In genomic region chr11:6545857-6546192, GRCm38 (mm10) we compare ENCODE assay signal across 8 mouse cellular contexts. TPM values are rescaled to one million over a fixed set of nuclear protein-coding genes. Genes with fewer than 3 reads are reported as not detected.
DNase-seq lines count a peak whose midpoint lies in the region; ATAC-seq and TF ChIP-seq lines count a peak whose summit lies in the region.

No protein-coding gene starts in this region.

- no peaks in the 10 kb centered on the region for H3K27me3 ChIP-seq in heart, embryonic 16.5 days (ENCODE audit: control insufficient read depth, insufficient read depth, low read length)
- H3K27me3 ChIP-seq in G1E (ENCODE audit: insufficient read depth, low read length), result no peaks in the 10 kb centered on the region
- H3K27me3 ChIP-seq in hindbrain, embryonic 11.5 days (ENCODE audit: control insufficient read depth, insufficient read depth, low read length), result no peaks in the 10 kb centered on the region
- no peaks in the 10 kb centered on the region for H3K27me3 ChIP-seq in midbrain, embryonic 11.5 days (ENCODE audit: control insufficient read depth, insufficient read depth, low read length)

- ATAC-seq in heart, embryonic 16.5 days (replicated peaks; ENCODE audit: extremely low read depth, insufficient read depth, low FRiP score), result 0 out of 2 replicates have a peak, but pooled peaks have one; percentile 1
- no peak for ATAC-seq in G1E (ENCODE audit: extremely low read depth, insufficient number of reproducible peaks, low FRiP score, poor library complexity, severe bottlenecking)
- no peak; the same call in 1 of the 2 replicates for ATAC-seq in hindbrain, embryonic 11.5 days (ENCODE audit: low FRiP score)
- peak; percentile 18 for ATAC-seq in midbrain, embryonic 11.5 days (ENCODE audit: low FRiP score)
- no peak for ATAC-seq in frontal cortex, adult (ENCODE audit: low TSS enrichment)

- 28% methylated on average over 3 of the region's 3 CpGs for WGBS in heart, embryonic 16.5 days
- 28% methylated on average over 3 of the region's 3 CpGs for WGBS in hindbrain, embryonic 11.5 days
- WGBS in midbrain, embryonic 11.5 days, result 28% methylated on average over 3 of the region's 3 CpGs

- DNase-seq in heart, postnatal 14 days, result no peak
- no peak for DNase-seq in G1E (ENCODE audit: low spot score)
- DNase-seq in hindbrain, embryonic 11.5 days (ENCODE audit: low spot score), result no peak
- DNase-seq in midbrain, embryonic 11.5 days (ENCODE audit: low spot score, missing footprints), result no peak
- DNase-seq in ovary, postnatal 10 days (ENCODE audit: low spot score), result no peak
- DNase-seq in gastrocnemius, postnatal 25 days, result no peak

- peak overlapping the region; percentile 84 for H3K4me2 ChIP-seq in heart, embryonic 16.5 days (ENCODE audit: low read depth, low read length)
- peak overlapping the region; percentile 51 for H3K4me2 ChIP-seq in hindbrain, embryonic 11.5 days (replicated peaks; ENCODE audit: low read depth, low read length)
- H3K4me2 ChIP-seq in midbrain, embryonic 11.5 days, result peak overlapping the region; percentile 55

- H3K4me1 ChIP-seq in heart, embryonic 16.5 days (ENCODE audit: control insufficient read depth, insufficient read depth, low read length), result peaks cover 17% of the 10 kb centered on the region
- peaks cover 24% of the 10 kb centered on the region for H3K4me1 ChIP-seq in G1E (ENCODE audit: insufficient read depth, low read depth, low read length)
- no peaks in the 10 kb centered on the region for H3K4me1 ChIP-seq in hindbrain, embryonic 11.5 days (replicated peaks; ENCODE audit: control insufficient read depth, insufficient read depth, low read length)
- H3K4me1 ChIP-seq in midbrain, embryonic 11.5 days (ENCODE audit: control insufficient read depth, insufficient read depth, low read length), result peaks cover 8% of the 10 kb centered on the region; the same call in 1 of the 2 replicates

- H3K27ac ChIP-seq in heart, embryonic 16.5 days (ENCODE audit: low read length), result peak overlapping the region; percentile 99
- H3K27ac ChIP-seq in hindbrain, embryonic 11.5 days (ENCODE audit: low read depth, low read length), result peak overlapping the region; percentile 97
- peak overlapping the region; percentile 92 for H3K27ac ChIP-seq in midbrain, embryonic 11.5 days (ENCODE audit: low read depth, low read length)

- no peak for TF ChIP-seq CTCF in G1E (IDR thresholded peaks at IDR 0.05; ENCODE audit: low read depth, low read length)

- peak overlapping the region; percentile 95 for H3K9ac ChIP-seq in heart, embryonic 16.5 days (ENCODE audit: low read length)
- peak overlapping the region; percentile 81 for H3K9ac ChIP-seq in hindbrain, embryonic 11.5 days (ENCODE audit: low read depth, low read length)
- H3K9ac ChIP-seq in midbrain, embryonic 11.5 days (ENCODE audit: low read length), result peak overlapping the region; percentile 85

- intact Hi-C loops in heart, postnatal 14 days (cut with DNase I), result loop anchor here (2.0 to 5.0 kb wide), 3 partner anchors 41 to 79 kb away; partner anchors contain the start of gene Purb

- no peaks in the 10 kb centered on the region for H3K9me3 ChIP-seq in heart, embryonic 16.5 days (replicated peaks; ENCODE audit: control insufficient read depth, low read length)
- no peaks in the 10 kb centered on the region for H3K9me3 ChIP-seq in G1E (replicated peaks)
- H3K9me3 ChIP-seq in hindbrain, embryonic 11.5 days (ENCODE audit: control insufficient read depth, low read length), result no peaks in the 10 kb centered on the region
- H3K9me3 ChIP-seq in midbrain, embryonic 11.5 days (ENCODE audit: control insufficient read depth, low read length), result no peaks in the 10 kb centered on the region

- no peaks in the 10 kb centered on the region for H3K36me3 ChIP-seq in heart, embryonic 16.5 days (ENCODE audit: control insufficient read depth, insufficient read depth)
- H3K36me3 ChIP-seq in G1E (replicated peaks), result peaks cover 21% of the 10 kb centered on the region
- no peaks in the 10 kb centered on the region for H3K36me3 ChIP-seq in hindbrain, embryonic 11.5 days (ENCODE audit: control insufficient read depth, insufficient read depth, low read length)
- H3K36me3 ChIP-seq in midbrain, embryonic 11.5 days (ENCODE audit: control insufficient read depth, insufficient read depth, low read length), result no peaks in the 10 kb centered on the region

- peak overlapping the region; percentile 90 for H3K4me3 ChIP-seq in heart, embryonic 16.5 days (ENCODE audit: low read length)
- peak overlapping the region; percentile 82; the same call in 1 of the 2 replicates for H3K4me3 ChIP-seq in G1E (ENCODE audit: low read depth, low read length)
- peak overlapping the region; percentile 91 for H3K4me3 ChIP-seq in hindbrain, embryonic 11.5 days (ENCODE audit: low read depth, low read length)
- H3K4me3 ChIP-seq in midbrain, embryonic 11.5 days (ENCODE audit: low read depth, low read length), result peak overlapping the region; percentile 93

RNA-seq across cellular contexts. Expression of gene Ccm2, which starts 0.9 kb away (rescaled TPM):
- polyA plus RNA-seq in heart, embryonic 16.5 days (2015; fragmentation: Nextera tagmentation; extraction: Ambion mirVana), result 58.7 TPM in 2 replicates
- total RNA-seq in heart, postnatal 14 days (2021), result 10 to 100 TPM; 22.8 to 32.9 TPM
- total RNA-seq in G1E (2014; fragmentation: Nextera tagmentation) (16.8 and 22.5 TPM in 2 replicates), G1E (2017) (32.1 and 43.5 TPM in 2 replicates)
- 34.9 and 37.3 TPM in 2 replicates for polyA plus RNA-seq in G1E (2012)
- polyA plus RNA-seq in hindbrain, embryonic 11.5 days (2014; fragmentation: Nextera tagmentation; extraction: Ambion mirVana), result 88.2 and 88.4 TPM in 2 replicates
- 72.8 and 81.6 TPM in 2 replicates for polyA plus RNA-seq in midbrain, embryonic 11.5 days (2014; fragmentation: Nextera tagmentation; extraction: Ambion mirVana)
- total RNA-seq in gastrocnemius, postnatal 25 days (2021), result 10 to 100 TPM; 20.1 to 20.8 TPM

RNA-seq across cellular contexts. Expression of gene Myo1g, which starts 25.1 kb away (rescaled TPM):
- polyA plus RNA-seq in heart, embryonic 16.5 days (2015; fragmentation: Nextera tagmentation; extraction: Ambion mirVana), result 3.4 and 6.8 TPM in 2 replicates
- 1 to 10 TPM; 1.9 to 3.2 TPM for total RNA-seq in heart, postnatal 14 days (2021)
- total RNA-seq in G1E (2014; fragmentation: Nextera tagmentation), result 48.5 and 56.5 TPM in 2 replicates
- total RNA-seq in G1E (2017), result 69.2 and 74.5 TPM in 2 replicates
- 71.8 and 78.8 TPM in 2 replicates for polyA plus RNA-seq in G1E (2012)
- polyA plus RNA-seq in hindbrain, embryonic 11.5 days (2014; fragmentation: Nextera tagmentation; extraction: Ambion mirVana), result 0.43 and 0.53 TPM in 2 replicates
- 0.46 and 0.92 TPM in 2 replicates for polyA plus RNA-seq in midbrain, embryonic 11.5 days (2014; fragmentation: Nextera tagmentation; extraction: Ambion mirVana)
- total RNA-seq in gastrocnemius, postnatal 25 days (2021), result 1 to 10 TPM in 1 of 2 experiments, under 1 TPM in 1; 0.56 to 1.0 TPM

Comparison
In these comparisons a context has a peak if more than half of its experiments do, and no peak if none do; other contexts are left out.
1. ATAC-seq: peak in heart, embryonic 16.5 days (single experiment) and midbrain, embryonic 11.5 days (single experiment); none in G1E (single experiment), hindbrain, embryonic 11.5 days (single experiment) and frontal cortex, adult (single experiment).
2. Peak in every context shown above with its lines, with median percentiles within 50 percentile points of each other: H3K27ac ChIP-seq, H3K4me2 ChIP-seq, H3K4me3 ChIP-seq and H3K9ac ChIP-seq.